Mouse (Mus musculus): Measurements from ENCODE around the gene Cep164. TPM values are rescaled to one million over a fixed set of nuclear protein-coding genes. Genes with fewer than 3 reads are reported as not detected.

Gene Cep164
- polyA plus RNA-seq, 1 experiment from 2014 or later = 17.5 TPM

- Histone ChIP-seq H3K4me3 (ENCODE audit: low read depth, low read length) (no peak overlapping the region), H3K4me1 (replicated peaks; ENCODE audit: control insufficient read depth, insufficient read depth, low read length) (no peaks in the 10 kb centered on the region), H3K4me2 (ENCODE audit: low read depth, low read length, severe bottlenecking) (no peak overlapping the region), H3K27me3 (ENCODE audit: control insufficient read depth, insufficient read depth, low read length) (no peaks in the 10 kb centered on the region), H3K27ac (ENCODE audit: low read depth, low read length) (no peak overlapping the region), H3K9ac (ENCODE audit: low read length) (no peak overlapping the region), H3K9me3 (ENCODE audit: control insufficient read depth, low read length) (no peaks in the 10 kb centered on the region), H3K36me3 (ENCODE audit: control insufficient read depth, insufficient read depth, low read length) (no peaks in the 10 kb centered on the region; the same call in 1 of the 2 replicates)
- ATAC-seq (replicated peaks; ENCODE audit: low FRiP score) (no peak), DNase-seq (ENCODE audit: low spot score) (peak; percentile 30)
- 94% methylated on average over 11 of the region's 11 CpGs for WGBS
Observed at GRCm38 (mm10) chr9:45806847-45807246, 21.6 kb downstream of the Cep164 start.

- WGBS = 87% methylated on average over 21 of the region's 21 CpGs
- Histone ChIP-seq H3K27ac (ENCODE audit: low read depth, low read length) (no peak overlapping the region), H3K4me2 (ENCODE audit: low read depth, low read length, severe bottlenecking) (no peak overlapping the region), H3K4me3 (ENCODE audit: low read depth, low read length) (no peak overlapping the region), H3K9me3 (ENCODE audit: control insufficient read depth, low read length) (no peaks in the 10 kb centered on the region), H3K27me3 (ENCODE audit: control insufficient read depth, insufficient read depth, low read length) (no peaks in the 10 kb centered on the region), H3K36me3 (ENCODE audit: control insufficient read depth, insufficient read depth, low read length) (no peaks in the 10 kb centered on the region; the same call in 1 of the 2 replicates), H3K9ac (ENCODE audit: low read length) (no peak overlapping the region), H3K4me1 (replicated peaks; ENCODE audit: control insufficient read depth, insufficient read depth, low read length) (no peaks in the 10 kb centered on the region; the same call in 1 of the 2 replicates)
- no peak for DNase-seq (ENCODE audit: low spot score)
- ATAC-seq (replicated peaks; ENCODE audit: low FRiP score) = no peak
Observed at GRCm38 (mm10) chr9:45803070-45803774, 25.3 kb downstream of the Cep164 start.

GRCm38 (mm10) chr9:45799402-45799801, 29.1 kb downstream of the Cep164 start:
- no peaks in the 10 kb centered on the region for H3K9me3 ChIP-seq (ENCODE audit: control insufficient read depth, low read length)
- WGBS = 83% methylated on average over 8 of the region's 8 CpGs
- no peak overlapping the region for H3K27ac ChIP-seq (ENCODE audit: low read depth, low read length)
- no peaks in the 10 kb centered on the region for H3K36me3 ChIP-seq (ENCODE audit: control insufficient read depth, insufficient read depth, low read length)
- H3K4me2 ChIP-seq (ENCODE audit: low read depth, low read length, severe bottlenecking) = no peak overlapping the region
- no peak overlapping the region for H3K9ac ChIP-seq (ENCODE audit: low read length)
- no peak overlapping the region for H3K4me3 ChIP-seq (ENCODE audit: low read depth, low read length)
- DNase-seq (ENCODE audit: low spot score) = no peak
- no peak for ATAC-seq (replicated peaks; ENCODE audit: low FRiP score)
- peaks cover 2% of the 10 kb centered on the region; the same call in 1 of the 2 replicates for H3K4me1 ChIP-seq (replicated peaks; ENCODE audit: control insufficient read depth, insufficient read depth, low read length)
- H3K27me3 ChIP-seq (ENCODE audit: control insufficient read depth, insufficient read depth, low read length) = no peaks in the 10 kb centered on the region

GRCm38 (mm10) chr9:45798467-45799164, 29.9 kb downstream of the Cep164 start:
- H3K9me3 ChIP-seq (ENCODE audit: control insufficient read depth, low read length) = no peaks in the 10 kb centered on the region
- H3K4me3 ChIP-seq (ENCODE audit: low read depth, low read length) = no peak overlapping the region
- peak; percentile 66 for ATAC-seq (replicated peaks; ENCODE audit: low FRiP score)
- 0 out of 2 replicates have a peak overlapping the region, but pooled peaks have one; percentile 7 for H3K9ac ChIP-seq (ENCODE audit: low read length)
- H3K27ac ChIP-seq (ENCODE audit: low read depth, low read length) = no peak overlapping the region
- no peak overlapping the region for H3K4me2 ChIP-seq (ENCODE audit: low read depth, low read length, severe bottlenecking)
- DNase-seq (ENCODE audit: low spot score) = peak; percentile 80
- no peaks in the 10 kb centered on the region for H3K36me3 ChIP-seq (ENCODE audit: control insufficient read depth, insufficient read depth, low read length)
- H3K4me1 ChIP-seq (replicated peaks; ENCODE audit: control insufficient read depth, insufficient read depth, low read length) = peaks cover 2% of the 10 kb centered on the region; the same call in 1 of the 2 replicates
- no peaks in the 10 kb centered on the region for H3K27me3 ChIP-seq (ENCODE audit: control insufficient read depth, insufficient read depth, low read length)
- 12% methylated on average over 13 of the region's 13 CpGs for WGBS

- DNase-seq (ENCODE audit: low spot score) (no peak), ATAC-seq (replicated peaks; ENCODE audit: low FRiP score) (no peak)
- Histone ChIP-seq H3K36me3 (ENCODE audit: control insufficient read depth, insufficient read depth, low read length) (no peaks in the 10 kb centered on the region), H3K4me1 (replicated peaks; ENCODE audit: control insufficient read depth, insufficient read depth, low read length) (peaks cover 2% of the 10 kb centered on the region; the same call in 1 of the 2 replicates), H3K9me3 (ENCODE audit: control insufficient read depth, low read length) (no peaks in the 10 kb centered on the region), H3K9ac (ENCODE audit: low read length) (no peak overlapping the region), H3K4me3 (ENCODE audit: low read depth, low read length) (no peak overlapping the region), H3K4me2 (ENCODE audit: low read depth, low read length, severe bottlenecking) (no peak overlapping the region), H3K27ac (ENCODE audit: low read depth, low read length) (no peak overlapping the region), H3K27me3 (ENCODE audit: control insufficient read depth, insufficient read depth, low read length) (no peaks in the 10 kb centered on the region)
- 73% methylated on average over 3 of the region's 3 CpGs for WGBS
Observed at GRCm38 (mm10) chr9:45797271-45797670, 31.2 kb downstream of the Cep164 start.

GRCm38 (mm10) chr9:45795722-45796121, 32.8 kb downstream of the Cep164 start:
- no peak for DNase-seq (ENCODE audit: low spot score)
- H3K36me3 ChIP-seq (ENCODE audit: control insufficient read depth, insufficient read depth, low read length) = no peaks in the 10 kb centered on the region
- no peak overlapping the region for H3K4me3 ChIP-seq (ENCODE audit: low read depth, low read length)
- H3K9ac ChIP-seq (ENCODE audit: low read length) = no peak overlapping the region
- no peak for ATAC-seq (replicated peaks; ENCODE audit: low FRiP score)
- no peak overlapping the region for H3K4me2 ChIP-seq (ENCODE audit: low read depth, low read length, severe bottlenecking)
- WGBS = 94% methylated on average over 5 of the region's 5 CpGs
- H3K27ac ChIP-seq (ENCODE audit: low read depth, low read length) = no peak overlapping the region
- no peaks in the 10 kb centered on the region for H3K9me3 ChIP-seq (ENCODE audit: control insufficient read depth, low read length)
- H3K27me3 ChIP-seq (ENCODE audit: control insufficient read depth, insufficient read depth, low read length) = no peaks in the 10 kb centered on the region
- H3K4me1 ChIP-seq (replicated peaks; ENCODE audit: control insufficient read depth, insufficient read depth, low read length) = peaks cover 2% of the 10 kb centered on the region; the same call in 1 of the 2 replicates

- Histone ChIP-seq H3K27me3 (ENCODE audit: control insufficient read depth, insufficient read depth, low read length) (no peaks in the 10 kb centered on the region), H3K27ac (ENCODE audit: low read depth, low read length) (no peak overlapping the region), H3K4me2 (ENCODE audit: low read depth, low read length, severe bottlenecking) (no peak overlapping the region), H3K9ac (ENCODE audit: low read length) (no peak overlapping the region), H3K9me3 (ENCODE audit: control insufficient read depth, low read length) (no peaks in the 10 kb centered on the region), H3K36me3 (ENCODE audit: control insufficient read depth, insufficient read depth, low read length) (no peaks in the 10 kb centered on the region), H3K4me1 (replicated peaks; ENCODE audit: control insufficient read depth, insufficient read depth, low read length) (peaks cover 5% of the 10 kb centered on the region; the same call in 1 of the 2 replicates), H3K4me3 (ENCODE audit: low read depth, low read length) (no peak overlapping the region)
- ATAC-seq (replicated peaks; ENCODE audit: low FRiP score) = no peak
- WGBS = 90% methylated on average over 6 of the region's 6 CpGs
- DNase-seq (ENCODE audit: low spot score) = no peak
Observed at GRCm38 (mm10) chr9:45793697-45794096, 34.8 kb downstream of the Cep164 start.

- Histone ChIP-seq H3K36me3 (ENCODE audit: control insufficient read depth, insufficient read depth, low read length) (no peaks in the 10 kb centered on the region), H3K4me3 (ENCODE audit: low read depth, low read length) (no peak overlapping the region), H3K9ac (ENCODE audit: low read length) (no peak overlapping the region), H3K4me2 (ENCODE audit: low read depth, low read length, severe bottlenecking) (no peak overlapping the region), H3K27me3 (ENCODE audit: control insufficient read depth, insufficient read depth, low read length) (no peaks in the 10 kb centered on the region), H3K4me1 (replicated peaks; ENCODE audit: control insufficient read depth, insufficient read depth, low read length) (peaks cover 3% of the 10 kb centered on the region; the same call in 1 of the 2 replicates), H3K9me3 (ENCODE audit: control insufficient read depth, low read length) (no peaks in the 10 kb centered on the region), H3K27ac (ENCODE audit: low read depth, low read length) (peak overlapping the region; percentile 8; the same call in 1 of the 2 replicates)
- 89% methylated on average over 1 of the region's 1 CpGs for WGBS
- DNase-seq (ENCODE audit: low spot score) (no peak), ATAC-seq (replicated peaks; ENCODE audit: low FRiP score) (no peak)
Observed at GRCm38 (mm10) chr9:45792235-45792634, 36.3 kb downstream of the Cep164 start.
